Mouse (Mus musculus) right cerebral cortex, postnatal 25 days (tissue): ENCODE data around the gene Olfr1290.

Experiments used
- DNase-seq: peaks from one replicate; pipeline ENCODE4 v3.0.0; 2022

The Olfr1290 gene

GRCm38 (mm10) chr2:111493729-111494128, at the start of gene Olfr1290:
Gene Olfr1290 (minus strand): TSS chr2:111493829.
- DNase-seq, result no peak

GRCm38 (mm10) chr2:111540191-111540590, 46.6 kb upstream of the Olfr1290 start, which contains the start of gene Olfr1294:
Gene Olfr1294 (minus strand): TSS chr2:111540291.
- DNase-seq, result no peak

- no peak for DNase-seq
Measured at GRCm38 (mm10) chr2:111524903-111525302, 31.3 kb upstream of the Olfr1290 start, which contains the start of gene Olfr1293-ps. Gene Olfr1293-ps (plus strand): TSS chr2:111525203.

GRCm38 (mm10) chr2:111517451-111517850, 23.8 kb upstream of the Olfr1290 start:
- no peak for DNase-seq

- no peak for DNase-seq
Measured at GRCm38 (mm10) chr2:111496880-111497279, 3.3 kb upstream of the Olfr1290 start, which contains the start of gene Olfr1291-ps1. Gene Olfr1291-ps1 (plus strand): TSS chr2:111497180.

- DNase-seq, result no peak
Measured at GRCm38 (mm10) chr2:111480519-111480918, 13.1 kb downstream of the Olfr1290 start, which contains the start of gene Olfr1289. Gene Olfr1289 (plus strand): TSS chr2:111480819.

- DNase-seq, result no peak
Measured at GRCm38 (mm10) chr2:111473801-111474200, 19.8 kb downstream of the Olfr1290 start, which contains the start of gene Olfr1288. Gene Olfr1288 (plus strand): TSS chr2:111474101.

- DNase-seq, result no peak
Measured at GRCm38 (mm10) chr2:111448842-111449241, 44.8 kb downstream of the Olfr1290 start, which contains the start of gene Olfr1287. Gene Olfr1287 (plus strand): TSS chr2:111449142.
